Mouse (Mus musculus) forebrain, embryonic 14.5 days (tissue): ENCODE results near the gene Itfg2. TPM values are rescaled to one million over a fixed set of nuclear protein-coding genes. Genes with fewer than 3 reads are reported as not detected.

Experiments
- ATAC-seq: fragments of 200-750 bp; cut with Nextera tagmentation; 2 replicates; pipeline ENCODE4 v1.8.0; 2017; ENCODE audit warnings: mild to moderate bottlenecking, moderate library complexity
- DNase-seq: peaks from one replicate; pipeline ENCODE4 v3.0.0-alpha.2; 2015; ENCODE audit warnings: low spot score
- H3K27ac ChIP-seq: fragments of 300-500 bp; sonication (generic); 2 replicates; pipeline ENCODE4 v1.5.1; 2014; ENCODE audit warnings: low read depth, mild to moderate bottlenecking, control low read depth, low read length, moderate library complexity
- H3K27me3 ChIP-seq: fragments of 300-500 bp; sonication (generic); replicated peaks from 2 replicates; pipeline ENCODE4 v1.6.1; 2014; ENCODE audit warnings: low read length, control low read depth, mixed read lengths; ENCODE audit not compliant: control insufficient read depth, insufficient read depth
- H3K36me3 ChIP-seq: fragments of 300-500 bp; sonication (generic); 2 replicates; pipeline ENCODE4 v1.6.1; 2014; ENCODE audit warnings: low read length, control low read depth; ENCODE audit not compliant: control insufficient read depth, insufficient read depth
- H3K4me1 ChIP-seq: fragments of 300-500 bp; sonication (generic); 2 replicates; pipeline ENCODE4 v1.6.1; 2014; ENCODE audit warnings: antibody characterized with exemption, low read length, control low read depth; ENCODE audit not compliant: control insufficient read depth, insufficient read depth
- H3K4me2 ChIP-seq: fragments of 300-500 bp; sonication (generic); 2 replicates; pipeline ENCODE4 v1.6.1; 2014; ENCODE audit warnings: mild to moderate bottlenecking, control low read depth, low read length
- H3K4me3 ChIP-seq: fragments of 300-500 bp; sonication (generic); 2 replicates; pipeline ENCODE4 v1.5.1; 2014; ENCODE audit warnings: low read depth, low read length, control low read depth
- H3K9ac ChIP-seq: fragments of 300-500 bp; sonication (generic); 2 replicates; pipeline ENCODE4 v1.6.1; 2014; ENCODE audit warnings: mild to moderate bottlenecking, low read length, control low read depth, moderate library complexity
- H3K9me3 ChIP-seq: fragments of 300-500 bp; sonication (generic); replicated peaks from 2 replicates; pipeline ENCODE4 v1.6.1; 2016; ENCODE audit warnings: low read length, control low read depth, mixed read lengths; ENCODE audit not compliant: control insufficient read depth
- WGBS: fragments of 180-500 bp; shearing (Covaris S2); extraction: QIAGEN DNeasy Blood & Tissue Kit; methylation state at CpG from one replicate; pipeline ENCODE4 v1.1.7; 2014; 5-methylcytosine and 5-hydroxymethylcytosine counted together
- polyA plus RNA-seq: library from polyadenylated mRNA; unstranded; fragments of >200 nt; fragmentation: Nextera tagmentation; extraction: Ambion mirVana; gene quantifications from 2 replicates; pipeline ENCODE4 v1.2.1, GENCODE M21; 2014

Itfg2 gene
- polyA plus RNA-seq, 1 experiment from 2014 or later, result 28.0 TPM

- Histone ChIP-seq H3K36me3 (peaks cover 34% of the 10 kb centered on the region), H3K4me3 (no peak overlapping the region), H3K27me3 (no peaks in the 10 kb centered on the region), H3K9me3 (no peaks in the 10 kb centered on the region), H3K4me1 (no peaks in the 10 kb centered on the region), H3K27ac (no peak overlapping the region), H3K4me2 (no peak overlapping the region), H3K9ac (no peak overlapping the region)
- DNase-seq (peak; percentile 11), ATAC-seq (no peak)
- 57% methylated on average over 5 of the region's 5 CpGs for WGBS
Observed at GRCm38 (mm10) chr6:128404708-128405107, 20.0 kb downstream of the Itfg2 start.

GRCm38 (mm10) chr6:128399421-128400185, 25.1 kb downstream of the Itfg2 start:
- Histone ChIP-seq H3K36me3 (no peaks in the 10 kb centered on the region), H3K4me3 (peak overlapping the region; percentile 1; the same call in 1 of the 2 replicates), H3K9me3 (no peaks in the 10 kb centered on the region), H3K27ac (peak overlapping the region; percentile 48), H3K4me2 (peak overlapping the region; percentile 42), H3K27me3 (no peaks in the 10 kb centered on the region), H3K4me1 (no peaks in the 10 kb centered on the region), H3K9ac (peak overlapping the region; percentile 50)
- DNase-seq (peak; percentile 53), ATAC-seq (peak; percentile 84)
- WGBS, result 45% methylated on average over 21 of the region's 21 CpGs

GRCm38 (mm10) chr6:128398996-128399395, 25.7 kb downstream of the Itfg2 start, which contains the start of gene Nrip2:
Nrip2 (plus strand) TSS chr6:128399296.
- Histone ChIP-seq H3K9me3 (no peaks in the 10 kb centered on the region), H3K27me3 (no peaks in the 10 kb centered on the region), H3K36me3 (no peaks in the 10 kb centered on the region), H3K27ac (peak within 1 kb of the TSS; percentile 48), H3K9ac (peak within 1 kb of the TSS; percentile 50), H3K4me2 (peak within 1 kb of the TSS; percentile 42), H3K4me3 (peak within 1 kb of the TSS; percentile 1; the same call in 1 of the 2 replicates), H3K4me1 (no peaks in the 10 kb centered on the region)
- ATAC-seq (no peak), DNase-seq (no peak)
- 78% methylated on average over 3 of the region's 3 CpGs for WGBS

GRCm38 (mm10) chr6:128397574-128398261, 27.0 kb downstream of the Itfg2 start:
- Histone ChIP-seq H3K4me1 (no peaks in the 10 kb centered on the region), H3K27me3 (no peaks in the 10 kb centered on the region), H3K9ac (no peak overlapping the region), H3K36me3 (no peaks in the 10 kb centered on the region), H3K27ac (no peak overlapping the region), H3K4me2 (no peak overlapping the region), H3K9me3 (no peaks in the 10 kb centered on the region), H3K4me3 (no peak overlapping the region)
- 84% methylated on average over 7 of the region's 7 CpGs for WGBS
- DNase-seq, result no peak
- ATAC-seq, result no peak

- H3K4me2 ChIP-seq, result no peak overlapping the region
- no peaks in the 10 kb centered on the region for H3K27me3 ChIP-seq
- H3K27ac ChIP-seq, result no peak overlapping the region
- 74% methylated on average over 1 of the region's 1 CpGs for WGBS
- no peaks in the 10 kb centered on the region for H3K36me3 ChIP-seq
- no peak overlapping the region for H3K4me3 ChIP-seq
- no peak for DNase-seq
- no peak for ATAC-seq
- H3K4me1 ChIP-seq, result no peaks in the 10 kb centered on the region
- no peak overlapping the region for H3K9ac ChIP-seq
- H3K9me3 ChIP-seq, result no peaks in the 10 kb centered on the region
Observed at GRCm38 (mm10) chr6:128390683-128391082, 34.0 kb downstream of the Itfg2 start.

GRCm38 (mm10) chr6:128389185-128389584, 35.5 kb downstream of the Itfg2 start:
- no peaks in the 10 kb centered on the region for H3K27me3 ChIP-seq
- WGBS, result 100% methylated on average over 1 of the region's 1 CpGs
- no peak for ATAC-seq
- no peaks in the 10 kb centered on the region for H3K36me3 ChIP-seq
- no peak overlapping the region for H3K4me3 ChIP-seq
- H3K4me2 ChIP-seq, result no peak overlapping the region
- no peaks in the 10 kb centered on the region for H3K9me3 ChIP-seq
- H3K27ac ChIP-seq, result no peak overlapping the region
- H3K4me1 ChIP-seq, result no peaks in the 10 kb centered on the region
- DNase-seq, result no peak
- no peak overlapping the region for H3K9ac ChIP-seq

- WGBS, result 85% methylated on average over 1 of the region's 1 CpGs
- no peak for ATAC-seq
- DNase-seq, result no peak
- H3K4me3 ChIP-seq, result no peak overlapping the region
- no peaks in the 10 kb centered on the region for H3K4me1 ChIP-seq
- no peaks in the 10 kb centered on the region for H3K9me3 ChIP-seq
- no peaks in the 10 kb centered on the region for H3K36me3 ChIP-seq
- H3K4me2 ChIP-seq, result no peak overlapping the region
- H3K9ac ChIP-seq, result no peak overlapping the region
- no peak overlapping the region for H3K27ac ChIP-seq
- H3K27me3 ChIP-seq, result no peaks in the 10 kb centered on the region
Observed at GRCm38 (mm10) chr6:128385026-128385425, 39.7 kb downstream of the Itfg2 start.

GRCm38 (mm10) chr6:128383752-128384151, 41.0 kb downstream of the Itfg2 start:
- Histone ChIP-seq H3K9me3 (no peaks in the 10 kb centered on the region), H3K4me2 (no peak overlapping the region), H3K9ac (no peak overlapping the region), H3K27me3 (no peaks in the 10 kb centered on the region), H3K4me3 (no peak overlapping the region), H3K27ac (no peak overlapping the region), H3K36me3 (no peaks in the 10 kb centered on the region), H3K4me1 (no peaks in the 10 kb centered on the region)
- no peak for DNase-seq
- 72% methylated on average over 7 of the region's 7 CpGs for WGBS
- ATAC-seq, result no peak

GRCm38 (mm10) chr6:128381254-128381653, 43.5 kb downstream of the Itfg2 start:
- H3K9me3 ChIP-seq, result no peaks in the 10 kb centered on the region
- H3K27ac ChIP-seq, result no peak overlapping the region
- 84% methylated on average over 3 of the region's 3 CpGs for WGBS
- H3K27me3 ChIP-seq, result no peaks in the 10 kb centered on the region
- no peak overlapping the region for H3K4me2 ChIP-seq
- DNase-seq, result no peak
- no peaks in the 10 kb centered on the region for H3K4me1 ChIP-seq
- H3K4me3 ChIP-seq, result no peak overlapping the region
- peaks cover 6% of the 10 kb centered on the region; the same call in 1 of the 2 replicates for H3K36me3 ChIP-seq
- H3K9ac ChIP-seq, result no peak overlapping the region
- no peak for ATAC-seq
